Mouse (Mus musculus) liver, postnatal 0 days (tissue): ENCODE results near the gene Vti1a. TPM values are rescaled to one million over a fixed set of nuclear protein-coding genes. Genes with fewer than 3 reads are reported as not detected.

Experiments used
- ATAC-seq: fragments of 200-750 bp; cut with Nextera tagmentation; 2 replicates; pipeline ENCODE4 v1.8.0; 2017; ENCODE audit warnings: mild to moderate bottlenecking, moderate library complexity
- DNase-seq: peaks from one replicate; pipeline ENCODE4 v3.0.0-alpha.2; 2016
- H3K27ac ChIP-seq: fragments of 300-500 bp; sonication (generic); 2 replicates; pipeline ENCODE4 v1.5.1; 2014; ENCODE audit warnings: antibody characterized with exemption, moderate library complexity, mild to moderate bottlenecking, low read depth
- H3K27me3 ChIP-seq: fragments of 300-500 bp; sonication (generic); 2 replicates; pipeline ENCODE4 v1.6.1; 2014; ENCODE audit warnings: low read length, control low read depth, mixed read lengths; ENCODE audit not compliant: insufficient read depth
- H3K36me3 ChIP-seq: fragments of 300-500 bp; sonication (generic); replicated peaks from 2 replicates; pipeline ENCODE4 v1.6.1; 2014; ENCODE audit warnings: mild to moderate bottlenecking, control low read depth, low read length, moderate library complexity, mixed read lengths; ENCODE audit not compliant: insufficient read depth
- H3K4me1 ChIP-seq: fragments of 300-500 bp; sonication (generic); 2 replicates; pipeline ENCODE4 v1.6.1; 2014; ENCODE audit warnings: antibody characterized with exemption, mild to moderate bottlenecking, control low read depth; ENCODE audit not compliant: insufficient read depth
- H3K4me2 ChIP-seq: fragments of 300-500 bp; sonication (generic); 2 replicates; pipeline ENCODE4 v1.6.1; 2014; ENCODE audit warnings: low read depth, mild to moderate bottlenecking, low read length, moderate library complexity, mixed read lengths
- H3K4me3 ChIP-seq: fragments of 300-500 bp; sonication (generic); 2 replicates; pipeline ENCODE4 v1.5.1; 2014; ENCODE audit warnings: low read depth, low read length
- H3K9ac ChIP-seq: fragments of 300-500 bp; sonication (generic); replicated peaks from 2 replicates; pipeline ENCODE4 v1.6.1; 2014; ENCODE audit warnings: mild to moderate bottlenecking, moderate library complexity
- H3K9me3 ChIP-seq: fragments of 300-500 bp; sonication (generic); 2 replicates; pipeline ENCODE4 v1.6.1; 2016; ENCODE audit warnings: mild to moderate bottlenecking, control low read depth, low read length, mixed read lengths
- CTCF ChIP-seq: sonication (generic); IDR thresholded peaks from 2 replicates; pipeline ENCODE4 v1.5.1; 2016; ENCODE audit warnings: antibody characterized with exemption, low read depth
- EP300 ChIP-seq: IDR thresholded peaks from 2 replicates; pipeline ENCODE4 v1.6.1; 2016; ENCODE audit warnings: antibody characterized with exemption, low read depth, mild to moderate bottlenecking
- WGBS: fragments of 180-500 bp; shearing (Covaris S2); extraction: QIAGEN DNeasy Blood & Tissue Kit; methylation state at CpG from one replicate; pipeline ENCODE4 v1.1.7; 2014; ENCODE audit not compliant: insufficient replicate concordance; 5-methylcytosine and 5-hydroxymethylcytosine counted together
- polyA plus RNA-seq: library from polyadenylated mRNA; unstranded; fragments of >200 nt; fragmentation: Nextera tagmentation; extraction: Ambion mirVana; gene quantifications from 2 replicates; pipeline ENCODE4 v1.2.1, GENCODE M21; 2015

Vti1a gene
- polyA plus RNA-seq, 1 experiment from 2014 or later = 10.5 TPM

GRCm38 (mm10) chr19:55571486-55571885 is 255.4 kb downstream of the Vti1a start:
- ATAC-seq (no peak), DNase-seq (no peak)
- Histone ChIP-seq H3K36me3 (no peaks in the 10 kb centered on the region), H3K27me3 (no peaks in the 10 kb centered on the region), H3K4me1 (peaks cover 9% of the 10 kb centered on the region), H3K27ac (no peak overlapping the region), H3K4me2 (no peak overlapping the region), H3K4me3 (no peak overlapping the region), H3K9ac (no peak overlapping the region), H3K9me3 (no peaks in the 10 kb centered on the region)
- TF ChIP-seq CTCF (no peak), EP300 (no peak)
- 81% methylated on average over 8 of the region's 8 CpGs for WGBS

DNA sequence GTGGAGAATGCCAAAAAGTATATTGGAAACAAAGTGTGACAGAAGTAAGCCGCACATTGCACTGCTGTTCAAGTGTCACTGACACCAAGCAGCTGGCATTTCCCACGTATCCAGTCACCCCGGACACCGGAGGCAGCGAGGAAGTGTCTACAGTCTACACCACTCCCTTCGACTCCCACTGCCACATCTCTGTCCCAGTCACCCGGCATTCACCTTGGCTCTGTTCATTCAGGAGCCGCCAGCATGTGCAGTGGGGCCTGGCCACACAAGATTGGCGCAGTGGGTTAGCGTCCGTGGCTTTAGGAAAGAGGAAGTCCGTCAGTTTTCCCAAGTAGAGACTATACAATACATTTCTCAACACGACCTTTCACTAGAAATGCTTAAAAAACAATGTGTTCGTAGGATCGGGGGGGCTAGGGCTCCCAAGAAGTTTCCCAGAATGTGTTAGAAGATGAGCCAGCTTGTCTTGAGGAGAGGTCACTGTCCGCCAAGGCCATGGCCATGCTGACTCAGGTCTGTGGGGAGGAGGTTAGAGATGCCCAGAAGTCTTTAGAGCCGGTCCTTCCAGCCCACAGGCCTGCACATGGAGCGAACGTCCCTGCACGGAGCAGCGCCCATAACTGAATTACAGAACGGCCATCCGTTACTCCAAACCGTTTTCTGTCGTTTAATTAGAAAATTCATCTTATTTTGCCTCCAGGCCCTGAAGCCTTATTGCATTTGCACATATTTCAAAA is 261.4 kb downstream of the Vti1a start:
- 0 out of 2 replicates have a peak, but pooled peaks have one; percentile 15 for ATAC-seq
- Histone ChIP-seq H3K4me3 (no peak overlapping the region), H3K4me1 (no peaks in the 10 kb centered on the region), H3K36me3 (no peaks in the 10 kb centered on the region), H3K27ac (no peak overlapping the region), H3K9ac (no peak overlapping the region), H3K27me3 (no peaks in the 10 kb centered on the region), H3K4me2 (no peak overlapping the region), H3K9me3 (no peaks in the 10 kb centered on the region)
- no peak for TF ChIP-seq CTCF
- TF ChIP-seq EP300 = no peak
- WGBS = 70% methylated on average over 25 of the region's 25 CpGs
- no peak for DNase-seq

DNA sequence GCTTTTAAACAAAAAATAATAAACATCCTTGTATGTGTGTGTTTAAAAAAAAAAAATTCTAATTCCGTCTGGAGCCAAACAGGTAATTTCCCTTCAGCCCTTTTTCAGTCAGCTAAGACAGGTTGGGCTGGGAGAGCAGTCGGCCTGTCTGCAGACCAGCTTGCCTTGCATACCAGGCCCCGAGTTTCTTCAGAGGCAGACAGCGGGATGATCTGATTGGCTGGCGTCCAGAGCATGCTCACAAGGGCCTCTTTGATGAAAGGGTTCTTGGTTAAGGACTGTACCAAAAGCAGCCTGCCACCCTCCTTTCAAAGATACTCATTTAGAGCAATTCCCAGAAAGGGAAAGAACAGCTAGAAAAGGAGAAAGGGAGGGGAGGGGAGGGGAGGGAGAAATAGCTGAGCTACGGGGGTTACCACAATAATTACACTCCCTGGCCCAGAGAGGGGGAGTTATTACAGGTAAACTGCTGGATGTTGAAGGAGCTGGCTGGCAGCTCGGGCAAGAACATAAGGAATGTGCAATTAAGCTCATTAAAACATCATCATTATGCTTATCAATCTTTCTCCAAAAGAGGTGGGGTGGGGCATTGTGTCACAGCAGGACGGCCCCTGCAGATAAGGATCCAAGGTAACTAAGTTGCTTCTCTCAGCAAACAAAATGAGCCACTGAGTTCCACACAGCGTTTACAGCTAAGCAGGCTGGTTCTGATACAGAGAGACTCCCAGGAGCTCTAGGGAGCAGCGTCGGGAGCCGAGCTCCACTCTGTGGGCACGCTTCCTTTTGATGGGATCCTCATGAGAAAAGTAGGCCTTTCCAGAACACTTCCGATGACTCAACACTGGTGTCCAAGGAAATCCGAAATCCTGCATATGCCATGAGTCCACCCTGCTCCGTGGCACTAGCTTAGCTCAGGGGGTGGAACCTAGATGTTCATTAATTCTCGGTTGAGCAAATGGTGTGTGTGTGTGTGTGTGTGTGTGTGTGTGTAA is 262.3 kb downstream of the Vti1a start:
- ATAC-seq (no peak), DNase-seq (no peak)
- no peak for TF ChIP-seq CTCF
- TF ChIP-seq EP300 = no peak
- H3K4me1 ChIP-seq = no peaks in the 10 kb centered on the region
- H3K9me3 ChIP-seq = no peaks in the 10 kb centered on the region
- no peak overlapping the region for H3K4me3 ChIP-seq
- no peak overlapping the region for H3K9ac ChIP-seq
- 59% methylated on average over 17 of the region's 17 CpGs for WGBS
- no peaks in the 10 kb centered on the region for H3K36me3 ChIP-seq
- H3K4me2 ChIP-seq = no peak overlapping the region
- H3K27ac ChIP-seq = no peak overlapping the region
- H3K27me3 ChIP-seq = no peaks in the 10 kb centered on the region

GRCm38 (mm10) chr19:55579310-55579709 is 263.2 kb downstream of the Vti1a start:
- no peaks in the 10 kb centered on the region for H3K27me3 ChIP-seq
- no peak overlapping the region for H3K9ac ChIP-seq
- ATAC-seq = no peak
- H3K4me2 ChIP-seq = no peak overlapping the region
- TF ChIP-seq EP300 (no peak), CTCF (no peak)
- WGBS = 81% methylated on average over 4 of the region's 4 CpGs
- H3K4me1 ChIP-seq = no peaks in the 10 kb centered on the region
- no peak overlapping the region for H3K4me3 ChIP-seq
- no peaks in the 10 kb centered on the region for H3K9me3 ChIP-seq
- no peak for DNase-seq
- no peak overlapping the region for H3K27ac ChIP-seq
- no peaks in the 10 kb centered on the region for H3K36me3 ChIP-seq

DNA sequence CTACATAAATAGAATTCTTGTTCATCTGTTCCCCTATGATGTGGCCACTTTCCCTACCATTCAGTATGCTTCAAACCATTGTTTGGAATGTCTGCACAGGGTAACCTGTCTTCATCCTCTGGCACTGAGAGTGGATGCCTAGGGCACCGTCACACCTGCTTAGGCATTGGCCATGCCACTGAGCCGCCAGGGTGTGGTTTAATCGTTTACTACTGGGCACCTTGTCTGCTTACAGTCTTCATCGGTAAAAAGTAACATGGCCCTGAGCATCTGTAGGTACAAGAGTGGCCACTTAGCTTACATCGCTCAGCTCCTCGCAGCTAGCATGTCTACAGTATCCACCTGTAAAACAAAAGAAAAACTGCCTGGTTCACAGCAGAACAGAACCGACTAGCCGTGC is 264.1 kb downstream of the Vti1a start:
- no peak overlapping the region for H3K27ac ChIP-seq
- no peaks in the 10 kb centered on the region for H3K9me3 ChIP-seq
- DNase-seq (no peak), ATAC-seq (no peak)
- WGBS = 83% methylated on average over 8 of the region's 8 CpGs
- no peaks in the 10 kb centered on the region for H3K27me3 ChIP-seq
- no peaks in the 10 kb centered on the region for H3K36me3 ChIP-seq
- TF ChIP-seq CTCF (no peak), EP300 (no peak)
- H3K9ac ChIP-seq = no peak overlapping the region
- no peak overlapping the region for H3K4me3 ChIP-seq
- no peak overlapping the region for H3K4me2 ChIP-seq
- H3K4me1 ChIP-seq = no peaks in the 10 kb centered on the region

DNA sequence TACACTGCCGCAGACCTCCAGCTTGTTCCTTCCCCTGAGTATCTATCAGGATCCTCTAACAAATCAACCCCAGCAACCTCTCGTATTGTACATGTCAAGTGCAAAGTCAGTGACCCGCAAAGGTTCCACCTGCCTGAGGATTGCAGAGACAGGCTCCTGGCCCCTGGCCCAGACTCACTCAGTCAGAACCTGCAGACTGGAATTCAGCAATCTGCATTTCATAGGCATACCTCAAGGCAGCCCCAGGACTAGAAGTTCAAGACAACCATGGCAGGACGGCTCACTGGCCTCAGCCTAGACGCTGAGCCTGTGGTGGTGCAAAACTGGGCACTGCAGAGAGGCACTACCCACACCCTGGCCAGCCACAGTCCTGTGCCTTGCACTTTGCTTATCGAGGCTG is 264.6 kb downstream of the Vti1a start:
- TF ChIP-seq EP300 (no peak), CTCF (no peak)
- no peaks in the 10 kb centered on the region for H3K27me3 ChIP-seq
- no peaks in the 10 kb centered on the region for H3K4me1 ChIP-seq
- ATAC-seq (no peak), DNase-seq (no peak)
- no peak overlapping the region for H3K9ac ChIP-seq
- H3K36me3 ChIP-seq = no peaks in the 10 kb centered on the region
- no peaks in the 10 kb centered on the region for H3K9me3 ChIP-seq
- no peak overlapping the region for H3K4me3 ChIP-seq
- WGBS = 82% methylated on average over 6 of the region's 6 CpGs
- no peak overlapping the region for H3K4me2 ChIP-seq
- no peak overlapping the region for H3K27ac ChIP-seq
